Mouse (Mus musculus) small intestine, adult 2 months (tissue): ENCODE results near the gene Mep1a.

Experiments
- CTCF ChIP-seq: fragments of 200-500 bp; IDR thresholded peaks from 2 replicates; pipeline ENCODE4 v1.5.1; 2012; ENCODE audit warnings: low read depth, mild to moderate bottlenecking, control low read depth, inconsistent platforms, low read length, moderate library complexity, mixed read lengths; ENCODE audit not compliant: insufficient replicate concordance, insufficient read length; ENCODE audit errors: extremely low read depth
- POLR2A ChIP-seq: fragments of 200-500 bp; IDR thresholded peaks from 2 replicates; pipeline ENCODE4 v1.6.1; 2012; ENCODE audit warnings: low read depth, mild to moderate bottlenecking, control low read depth, inconsistent platforms, low read length, moderate library complexity

DNA sequence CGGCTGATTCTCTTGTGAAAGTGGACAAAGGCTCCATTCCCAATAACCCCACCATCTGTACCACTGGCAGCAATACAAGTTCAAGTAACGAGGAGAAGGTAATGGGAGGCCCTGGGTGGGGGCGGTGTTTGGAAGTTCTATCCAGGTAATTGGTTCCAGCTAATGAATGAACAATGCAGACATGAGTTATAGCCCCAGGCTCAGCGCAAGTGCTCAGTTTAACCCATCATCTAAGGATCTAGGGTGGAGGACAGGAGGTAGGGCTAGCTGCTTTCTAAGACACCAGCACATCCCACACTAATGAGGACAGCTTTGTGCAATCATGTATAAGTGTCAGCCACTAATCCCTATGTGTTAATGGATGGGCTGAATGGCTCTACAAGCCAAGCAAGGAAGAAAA lies 8.2 kb upstream of the Mep1a start:
- TF ChIP-seq CTCF (no peak), POLR2A (no peak)
